Mouse (Mus musculus): ENCODE results near the gene Olfr56.
"Not testable (repeated sequence)": the region's sequence is repeated elsewhere in the genome, so short reads cannot be mapped to it uniquely, and the experiment has no call there.

DNA sequence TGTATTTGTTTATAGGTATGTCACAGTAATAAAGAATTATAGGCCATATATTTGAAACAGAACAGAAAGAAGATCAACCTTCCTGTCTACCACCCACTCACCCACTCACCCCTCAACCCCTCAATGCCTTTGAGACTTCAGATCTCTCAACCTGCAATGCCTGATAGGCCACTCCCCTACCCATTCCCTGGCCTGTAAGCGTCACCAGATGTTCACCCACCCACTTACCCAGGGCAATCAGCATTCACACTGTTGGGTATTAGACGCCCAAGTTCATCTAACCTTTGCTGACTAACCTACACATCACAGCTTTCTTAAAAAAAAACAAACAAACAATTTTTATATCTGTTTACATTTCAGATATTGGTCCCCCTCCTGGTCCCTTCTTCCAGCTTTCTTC, 83.2 kb downstream of the Olfr56 start:
- not testable (repeated sequence) for TF ChIP-seq CTCF (IDR thresholded peaks at IDR 0.05; ENCODE audit: control insufficient read depth, insufficient read depth, insufficient read length); MYOG (IDR thresholded peaks at IDR 0.05; ENCODE audit: control insufficient read depth, extremely low read depth, insufficient read length); MAX (IDR thresholded peaks at IDR 0.05); FOSL1 (IDR thresholded peaks at IDR 0.05; ENCODE audit: insufficient read depth, low read length, poor library complexity, severe bottlenecking); USF1 (IDR thresholded peaks at IDR 0.05; ENCODE audit: low read depth)

All from C2C12 (cell line).